Mouse (Mus musculus): Measurements from ENCODE around the gene Anxa9. TPM values are rescaled to one million over a fixed set of nuclear protein-coding genes. Genes with fewer than 3 reads are reported as not detected.

The Anxa9 gene
- polyA plus RNA-seq, 1 experiment from 2014 or later = 2.5 TPM

GRCm38 (mm10) chr3:95287541-95287940 is 19.4 kb downstream of the Anxa9 start:
- Histone ChIP-seq H3K27me3 (ENCODE audit: insufficient read depth, poor library complexity, severe bottlenecking) (no peaks in the 10 kb centered on the region), H3K27ac (no peak overlapping the region), H3K9me3 (no peaks in the 10 kb centered on the region), H3K36me3 (peaks cover 33% of the 10 kb centered on the region), H3K4me3 (no peak overlapping the region), H3K4me1 (peaks cover 18% of the 10 kb centered on the region)
- DNase-seq (ENCODE audit: low spot score) = no peak
- 76% methylated on average over 3 of the region's 3 CpGs for WGBS

GRCm38 (mm10) chr3:95286510-95286909 is 20.5 kb downstream of the Anxa9 start:
- 73% methylated on average over 7 of the region's 7 CpGs for WGBS
- no peaks in the 10 kb centered on the region for H3K27me3 ChIP-seq (ENCODE audit: insufficient read depth, poor library complexity, severe bottlenecking)
- no peak overlapping the region for H3K27ac ChIP-seq
- H3K4me3 ChIP-seq = no peak overlapping the region
- no peaks in the 10 kb centered on the region for H3K9me3 ChIP-seq
- peaks cover 27% of the 10 kb centered on the region for H3K36me3 ChIP-seq
- no peak for DNase-seq (ENCODE audit: low spot score)
- peaks cover 18% of the 10 kb centered on the region for H3K4me1 ChIP-seq

- peaks cover 22% of the 10 kb centered on the region for H3K36me3 ChIP-seq
- H3K4me3 ChIP-seq = no peak overlapping the region
- H3K27ac ChIP-seq = no peak overlapping the region
- H3K4me1 ChIP-seq = peaks cover 18% of the 10 kb centered on the region
- H3K9me3 ChIP-seq = no peaks in the 10 kb centered on the region
- 64% methylated on average over 5 of the region's 5 CpGs for whole genome bisulfite sequencing
- no peak for DNase-seq (ENCODE audit: low spot score)
- no peaks in the 10 kb centered on the region for H3K27me3 ChIP-seq (ENCODE audit: insufficient read depth, poor library complexity, severe bottlenecking)
These were observed 21.0 kb downstream of the Anxa9 start for GRCm38 (mm10) chr3:95286011-95286410.

GRCm38 (mm10) chr3:95285390-95285789 is 21.6 kb downstream of the Anxa9 start:
- Histone ChIP-seq H3K9me3 (no peaks in the 10 kb centered on the region), H3K36me3 (peaks cover 18% of the 10 kb centered on the region), H3K27me3 (ENCODE audit: insufficient read depth, poor library complexity, severe bottlenecking) (no peaks in the 10 kb centered on the region), H3K4me3 (no peak overlapping the region), H3K27ac (no peak overlapping the region), H3K4me1 (peaks cover 22% of the 10 kb centered on the region)
- DNase-seq (ENCODE audit: low spot score) = no peak
- WGBS = 91% methylated on average over 5 of the region's 5 CpGs

GRCm38 (mm10) chr3:95284501-95285281 is 22.3 kb downstream of the Anxa9 start:
- Histone ChIP-seq H3K4me3 (no peak overlapping the region; the same call in 1 of the 2 replicates), H3K4me1 (peaks cover 22% of the 10 kb centered on the region), H3K36me3 (peaks cover 16% of the 10 kb centered on the region), H3K27ac (no peak overlapping the region), H3K27me3 (ENCODE audit: insufficient read depth, poor library complexity, severe bottlenecking) (no peaks in the 10 kb centered on the region), H3K9me3 (no peaks in the 10 kb centered on the region)
- no peak for DNase-seq (ENCODE audit: low spot score)
- 86% methylated on average over 12 of the region's 12 CpGs for WGBS

- H3K27ac ChIP-seq = peak overlapping the region; percentile 95
These were observed 22.9 kb downstream of the Anxa9 start for GRCm38 (mm10) chr3:95284062-95284461.

DNA sequence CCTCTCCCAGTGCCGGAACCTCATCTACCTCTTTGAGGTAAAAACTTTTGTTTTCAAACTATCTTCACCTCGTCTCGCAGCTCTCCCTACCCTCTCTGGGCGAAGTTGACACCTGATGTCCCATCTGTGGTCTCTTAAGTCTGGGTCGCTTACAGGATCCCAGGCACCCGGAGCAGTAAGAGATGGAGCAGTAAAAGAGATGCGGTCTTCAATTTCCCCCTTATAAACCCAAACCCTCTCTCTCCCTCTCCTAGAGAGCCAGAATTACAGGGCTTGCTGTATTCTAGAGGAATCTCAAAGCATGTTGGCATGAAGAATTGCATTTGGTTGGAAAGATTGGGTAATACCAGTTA is 23.4 kb downstream of the Anxa9 start:
- H3K27ac ChIP-seq = peak overlapping the region; percentile 95
- H3K9me3 ChIP-seq = no peaks in the 10 kb centered on the region
- DNase-seq (ENCODE audit: low spot score) = no peak
- 2% methylated on average over 7 of the region's 7 CpGs for WGBS
- peak overlapping the region; percentile 83 for H3K4me3 ChIP-seq
- H3K27me3 ChIP-seq (ENCODE audit: insufficient read depth, poor library complexity, severe bottlenecking) = no peaks in the 10 kb centered on the region
- peaks cover 12% of the 10 kb centered on the region for H3K36me3 ChIP-seq
- peaks cover 22% of the 10 kb centered on the region for H3K4me1 ChIP-seq

More at GRCm38 (mm10) chr3:95284062-95284461, 22.9 kb downstream of the Anxa9 start:
- Histone ChIP-seq H3K9me3 (no peaks in the 10 kb centered on the region), H3K36me3 (peaks cover 15% of the 10 kb centered on the region), H3K27me3 (ENCODE audit: insufficient read depth, poor library complexity, severe bottlenecking) (no peaks in the 10 kb centered on the region), H3K4me1 (peaks cover 22% of the 10 kb centered on the region), H3K4me3 (peak overlapping the region; percentile 83)
- 39% methylated on average over 1 of the region's 1 CpGs for WGBS
- no peak for DNase-seq (ENCODE audit: low spot score)

DNA sequence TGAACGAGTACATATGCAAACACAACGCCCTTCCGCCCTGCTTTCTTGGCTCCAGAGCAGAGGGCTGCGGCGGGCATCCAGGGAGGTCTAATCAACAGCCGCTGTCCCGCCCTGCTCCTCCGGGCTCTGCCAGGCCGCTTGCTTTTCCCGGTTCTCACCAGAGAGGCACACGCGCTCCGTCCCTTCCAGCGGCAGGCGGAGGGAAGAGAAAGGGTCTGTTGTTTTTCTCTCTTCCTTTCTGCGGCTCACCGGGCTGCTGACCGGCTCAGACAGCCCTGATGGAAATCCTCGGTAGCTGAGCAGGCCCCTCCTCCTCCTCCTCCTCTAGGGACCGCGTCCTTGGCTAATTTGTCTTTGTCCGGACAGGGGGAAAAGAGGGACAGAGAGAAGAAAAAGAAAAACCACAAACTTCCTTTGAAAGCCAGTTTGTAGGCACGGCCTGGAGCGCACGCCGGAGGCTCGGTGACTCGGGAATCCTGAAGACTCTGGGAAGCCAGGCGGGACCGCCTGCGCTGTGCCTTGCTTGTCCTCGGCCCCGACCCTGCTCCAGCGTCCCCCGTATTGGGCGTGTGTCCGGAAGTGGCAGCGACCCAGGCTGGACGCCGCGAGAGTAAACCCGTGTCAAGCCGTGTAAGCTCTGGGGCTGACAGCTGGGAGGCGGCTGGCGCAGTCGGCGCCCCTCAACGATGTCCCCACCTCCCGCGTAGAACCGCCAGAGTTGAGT is 23.9 kb downstream of the Anxa9 start:
- peaks cover 7% of the 10 kb centered on the region for H3K36me3 ChIP-seq
- no peaks in the 10 kb centered on the region for H3K9me3 ChIP-seq
- H3K27me3 ChIP-seq (ENCODE audit: insufficient read depth, poor library complexity, severe bottlenecking) = no peaks in the 10 kb centered on the region
- H3K4me1 ChIP-seq = peaks cover 22% of the 10 kb centered on the region
- peak; percentile 95 for DNase-seq (ENCODE audit: low spot score)
- H3K27ac ChIP-seq = peak overlapping the region; percentile 95
- under 1% methylated on average over 49 of the region's 51 CpGs for WGBS
- peak overlapping the region; percentile 83 for H3K4me3 ChIP-seq

- Histone ChIP-seq H3K9me3 (no peaks in the 10 kb centered on the region), H3K27me3 (ENCODE audit: insufficient read depth, poor library complexity, severe bottlenecking) (no peaks in the 10 kb centered on the region), H3K27ac (peak overlapping the region; percentile 95), H3K36me3 (peaks cover under 1% of the 10 kb centered on the region; the same call in 1 of the 2 replicates), H3K4me1 (peaks cover 23% of the 10 kb centered on the region), H3K4me3 (peak overlapping the region; percentile 83)
- no peak for DNase-seq (ENCODE audit: low spot score)
- WGBS = under 1% methylated on average over 11 of the region's 11 CpGs
These were observed 24.6 kb downstream of the Anxa9 start for GRCm38 (mm10) chr3:95282381-95282864.

DNA sequence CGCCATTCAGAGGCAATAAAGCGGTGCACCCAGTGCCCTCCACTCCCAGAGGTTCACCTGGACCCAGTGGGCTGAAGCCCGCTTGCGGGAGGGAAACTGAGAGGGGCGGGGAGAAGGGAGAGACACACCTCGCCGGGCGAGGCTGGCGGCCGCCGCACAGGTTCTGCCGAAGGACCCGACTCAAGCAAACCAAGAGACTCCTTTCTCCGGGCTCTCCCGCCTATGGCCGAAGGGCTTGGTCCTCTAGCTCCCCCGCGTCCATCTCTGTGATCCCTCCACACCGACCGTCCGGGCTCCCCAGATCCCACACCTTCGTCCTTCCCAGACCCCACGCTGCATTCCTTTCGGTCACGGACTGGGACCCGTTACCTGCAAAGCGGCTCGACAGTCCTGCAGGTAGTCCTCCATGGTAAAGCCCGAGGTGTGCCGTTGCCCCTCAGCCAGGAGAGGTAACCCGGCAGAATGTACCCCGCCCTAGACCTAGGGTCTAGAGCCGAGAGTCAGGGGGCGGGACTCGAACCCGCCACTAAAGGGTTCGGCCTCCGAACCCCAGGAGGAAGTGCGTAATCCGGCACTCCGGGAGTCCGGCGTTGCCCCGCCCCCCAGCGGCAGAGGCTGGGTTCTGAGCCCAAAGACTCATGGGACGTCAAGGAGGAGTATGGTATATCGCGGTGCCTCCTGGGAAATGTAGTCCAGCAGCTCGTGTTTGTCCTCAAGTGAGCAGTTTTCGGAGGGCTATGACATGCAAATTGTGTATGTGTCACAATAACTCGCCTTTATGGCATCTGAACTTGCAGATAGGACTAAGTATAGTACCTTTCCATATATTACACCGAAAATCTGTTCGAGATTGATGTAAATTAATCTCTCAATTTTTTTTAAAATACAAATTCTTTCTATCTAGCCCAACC is 25.5 kb downstream of the Anxa9 start, which contains the start of the genes Mindy1 and Prune1:
Gene Mindy1 (plus strand): TSS at position 130 of the 911 bp plus-strand sequence.
Gene Prune1 (minus strand): TSS at position 861 of the 911 bp plus-strand sequence.
- Histone ChIP-seq H3K36me3 (no peaks in the 10 kb centered on the region), H3K4me3 (peak within 1 kb of the TSS; percentile 83), H3K4me1 (peaks cover 32% of the 10 kb centered on the region), H3K9me3 (no peaks in the 10 kb centered on the region), H3K27ac (peak within 1 kb of the TSS; percentile 95), H3K27me3 (ENCODE audit: insufficient read depth, poor library complexity, severe bottlenecking) (no peaks in the 10 kb centered on the region)
- DNase-seq (ENCODE audit: low spot score) = peak; percentile 99
- under 1% methylated on average over 52 of the region's 53 CpGs for WGBS

DNA sequence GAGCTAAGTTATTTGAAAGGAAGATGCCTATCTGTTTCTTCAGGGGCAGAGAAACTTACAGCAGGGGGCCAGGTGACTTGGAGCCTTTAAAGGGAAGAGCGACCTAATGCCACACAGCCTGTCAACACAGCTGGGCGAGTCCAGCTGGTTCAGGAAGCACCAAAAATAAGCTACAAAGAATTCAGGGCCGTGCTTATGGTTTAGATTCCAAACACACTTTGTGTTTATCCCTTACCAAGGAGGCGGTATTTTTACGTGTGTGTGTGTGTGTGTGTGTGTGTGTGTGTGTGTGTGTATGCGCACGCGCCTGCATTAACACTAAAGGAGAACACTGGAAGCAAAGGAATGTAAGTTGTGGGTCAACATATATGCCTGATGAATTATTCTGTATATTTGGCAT is 26.2 kb downstream of the Anxa9 start:
- H3K9me3 ChIP-seq = no peaks in the 10 kb centered on the region
- 14% methylated on average over 8 of the region's 8 CpGs for WGBS
- peak overlapping the region; percentile 83 for H3K4me3 ChIP-seq
- H3K36me3 ChIP-seq = no peaks in the 10 kb centered on the region
- H3K4me1 ChIP-seq = peaks cover 32% of the 10 kb centered on the region
- no peak for DNase-seq (ENCODE audit: low spot score)
- H3K27ac ChIP-seq = peak overlapping the region; percentile 95
- H3K27me3 ChIP-seq (ENCODE audit: insufficient read depth, poor library complexity, severe bottlenecking) = no peaks in the 10 kb centered on the region

GRCm38 (mm10) chr3:95277149-95277551 is 29.8 kb downstream of the Anxa9 start:
- 90% methylated on average over 1 of the region's 1 CpGs for WGBS
- H3K27ac ChIP-seq = no peak overlapping the region

More at GRCm38 (mm10) chr3:95277149-95277551, 29.8 kb downstream of the Anxa9 start:
- Histone ChIP-seq H3K4me1 (peaks cover 22% of the 10 kb centered on the region), H3K27me3 (ENCODE audit: insufficient read depth, poor library complexity, severe bottlenecking) (no peaks in the 10 kb centered on the region), H3K9me3 (no peaks in the 10 kb centered on the region), H3K36me3 (peaks cover 8% of the 10 kb centered on the region), H3K4me3 (no peak overlapping the region)
- DNase-seq (ENCODE audit: low spot score) = no peak

Data from heart, embryonic 10.5 days (tissue).